Comparison of ENCODE assay signal across 21 mouse cellular contexts in the genomic region with DNA sequence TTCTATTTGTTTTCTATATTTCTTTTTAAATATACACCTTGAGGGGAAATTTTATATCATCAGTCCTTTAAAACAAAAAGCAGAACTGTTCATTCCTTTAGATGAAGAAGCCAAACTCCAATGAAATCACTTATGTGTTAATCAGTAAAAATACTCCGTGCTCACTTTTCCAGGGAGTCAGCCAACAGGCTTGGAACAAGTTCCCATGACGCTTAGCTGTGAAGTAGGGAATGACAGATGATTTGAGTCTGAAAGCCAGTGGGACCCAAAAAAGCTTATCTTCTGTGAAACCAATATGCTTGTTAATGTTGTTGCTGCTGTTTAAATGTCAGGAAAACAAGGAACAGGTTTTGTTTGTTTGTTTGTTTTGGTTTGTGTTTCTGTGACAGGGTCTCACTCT.
DNase-seq lines count a peak whose midpoint lies in the region; ATAC-seq and TF ChIP-seq lines count a peak whose summit lies in the region.
"Had no signal": no experiment of that assay in that cellular context is flagged by ENCODE, and none has a peak within 500 bp of the region (broad histone marks: within the 10 kb centered on the region; RNA-seq: fewer than 3 reads in every experiment).

No protein-coding gene starts in this region.

- intact Hi-C loops in heart, postnatal 25 days (cut with DNase I) = loop anchor here (10.0 kb wide), 1 partner anchor 629 kb away; no protein-coding TSS in a partner anchor

- ATAC-seq in forebrain, embryonic 16.5 days = peak; percentile 69
- ATAC-seq in forebrain, embryonic 12.5 days (ENCODE audit: low FRiP score) = no peak
- ATAC-seq in heart, postnatal 0 days (ENCODE audit: insufficient read depth, low read depth) = no peak
- ATAC-seq: hindbrain, embryonic 16.5 days; intestine, embryonic 16.5 days had no signal

- no peak overlapping the region for H3K4me3 ChIP-seq in forebrain, embryonic 16.5 days (replicated peaks; ENCODE audit: low read length)
- H3K4me3 ChIP-seq in forebrain, embryonic 12.5 days (replicated peaks) = no peak overlapping the region
- no peak overlapping the region for H3K4me3 ChIP-seq in heart, postnatal 0 days (ENCODE audit: low read depth, low read length)
- H3K4me3 ChIP-seq: limb, embryonic 13.5 days; liver, embryonic 13.5 days; midbrain, embryonic 10.5 days had no signal

- TF ChIP-seq EP300 in heart, postnatal 0 days (IDR thresholded peaks at IDR 0.05; ENCODE audit: low read depth) = no peak

- no peak overlapping the region for H3K4me2 ChIP-seq in forebrain, embryonic 16.5 days (ENCODE audit: low read length)
- H3K4me2 ChIP-seq in forebrain, embryonic 12.5 days = no peak overlapping the region
- no peak overlapping the region for H3K4me2 ChIP-seq in heart, postnatal 0 days (ENCODE audit: low read depth, low read length)
- H3K4me2 ChIP-seq: limb, embryonic 13.5 days; liver, embryonic 13.5 days had no signal

- no peaks in the 10 kb centered on the region for H3K36me3 ChIP-seq in forebrain, embryonic 16.5 days (ENCODE audit: control insufficient read depth, insufficient read depth)
- H3K36me3 ChIP-seq in forebrain, embryonic 12.5 days (replicated peaks) = no peaks in the 10 kb centered on the region
- H3K36me3 ChIP-seq in heart, postnatal 0 days (replicated peaks; ENCODE audit: control insufficient read depth, insufficient read depth, low read length) = no peaks in the 10 kb centered on the region
- H3K36me3 ChIP-seq: limb, embryonic 13.5 days; liver, embryonic 13.5 days; midbrain, embryonic 10.5 days had no signal

- H3K27me3 ChIP-seq in forebrain, embryonic 16.5 days (replicated peaks; ENCODE audit: control insufficient read depth, insufficient read depth, low read length) = no peaks in the 10 kb centered on the region
- no peaks in the 10 kb centered on the region for H3K27me3 ChIP-seq in forebrain, embryonic 12.5 days
- no peaks in the 10 kb centered on the region for H3K27me3 ChIP-seq in heart, postnatal 0 days (ENCODE audit: control insufficient read depth, insufficient read depth, low read length)
- H3K27me3 ChIP-seq: CH12.LX; limb, embryonic 13.5 days; liver, embryonic 13.5 days had no signal

- H3K27ac ChIP-seq in forebrain, embryonic 16.5 days (ENCODE audit: low read length) = no peak overlapping the region
- no peak overlapping the region for H3K27ac ChIP-seq in forebrain, embryonic 12.5 days
- no peak overlapping the region for H3K27ac ChIP-seq in heart, postnatal 0 days (ENCODE audit: low read depth)
- H3K27ac ChIP-seq: limb, embryonic 13.5 days; liver, embryonic 13.5 days; macrophage; midbrain, embryonic 10.5 days; stomach, postnatal 0 days had no signal

- TF ChIP-seq CTCF in heart, postnatal 0 days (IDR thresholded peaks at IDR 0.05; ENCODE audit: low read depth) = no peak

- WGBS in forebrain, embryonic 16.5 days = 49% methylated on average over 2 of the region's 2 CpGs
- WGBS in forebrain, embryonic 12.5 days = 88% methylated on average over 2 of the region's 2 CpGs
- WGBS in heart, postnatal 0 days = 30% methylated on average over 2 of the region's 2 CpGs

- peak; percentile 45 for DNase-seq in heart, postnatal 0 days (ENCODE audit: low spot score)
- DNase-seq in heart, postnatal 25 days (ENCODE audit: low spot score) = no peak
- DNase-seq in lung, postnatal 14 days = peak; percentile 4
- DNase-seq in lung, postnatal 4 days = no peak
- peak; percentile 13 for DNase-seq in lung, postnatal 36 days
- DNase-seq: adrenal gland, postnatal 14 days; cerebellum, adult 2 months; gastrocnemius, postnatal 25 days; kidney, postnatal 4 days; layer of hippocampus, postnatal 36 days; liver, embryonic 13.5 days; retina, postnatal 1 day had no signal

- H3K9me3 ChIP-seq in forebrain, embryonic 16.5 days (ENCODE audit: control insufficient read depth, low read length) = no peaks in the 10 kb centered on the region
- H3K9me3 ChIP-seq in forebrain, embryonic 12.5 days = no peaks in the 10 kb centered on the region
- H3K9me3 ChIP-seq in heart, postnatal 0 days (replicated peaks; ENCODE audit: control insufficient read depth, low read length) = no peaks in the 10 kb centered on the region
- H3K9me3 ChIP-seq: limb, embryonic 13.5 days; liver, embryonic 13.5 days; midbrain, embryonic 10.5 days had no signal

- H3K4me1 ChIP-seq in forebrain, embryonic 16.5 days (replicated peaks; ENCODE audit: control insufficient read depth, insufficient read depth, low read length) = no peaks in the 10 kb centered on the region
- no peaks in the 10 kb centered on the region for H3K4me1 ChIP-seq in forebrain, embryonic 12.5 days
- no peaks in the 10 kb centered on the region for H3K4me1 ChIP-seq in heart, postnatal 0 days (ENCODE audit: control insufficient read depth, insufficient read depth)
- H3K4me1 ChIP-seq: liver, embryonic 13.5 days; midbrain, embryonic 10.5 days had no signal

- no peak overlapping the region for H3K9ac ChIP-seq in forebrain, embryonic 16.5 days (replicated peaks; ENCODE audit: low read depth, low read length)
- no peak overlapping the region for H3K9ac ChIP-seq in forebrain, embryonic 12.5 days
- H3K9ac ChIP-seq in heart, postnatal 0 days (replicated peaks; ENCODE audit: low read depth, low read length) = no peak overlapping the region
- H3K9ac ChIP-seq: limb, embryonic 13.5 days; liver, embryonic 13.5 days had no signal

Comparison
In these comparisons a context has a peak if more than half of its experiments do, and no peak if none do; other contexts are left out.
1. DNase-seq: peak in heart, postnatal 0 days (single experiment), lung, postnatal 14 days (single experiment) and lung, postnatal 36 days (single experiment); none in heart, postnatal 25 days (single experiment) and lung, postnatal 4 days (0 of 2).